Mouse (Mus musculus) lung, postnatal 0 days (tissue): Measurements from ENCODE around the gene Med24.

Experiments
- CTCF ChIP-seq: IDR thresholded peaks from 2 replicates; pipeline ENCODE4 v1.5.1; 2016; ENCODE audit warnings: antibody characterized with exemption, mild to moderate bottlenecking
- EP300 ChIP-seq: IDR thresholded peaks from 2 replicates; pipeline ENCODE4 v1.6.1; 2016; ENCODE audit warnings: antibody characterized with exemption, mild to moderate bottlenecking, control low read depth

DNA sequence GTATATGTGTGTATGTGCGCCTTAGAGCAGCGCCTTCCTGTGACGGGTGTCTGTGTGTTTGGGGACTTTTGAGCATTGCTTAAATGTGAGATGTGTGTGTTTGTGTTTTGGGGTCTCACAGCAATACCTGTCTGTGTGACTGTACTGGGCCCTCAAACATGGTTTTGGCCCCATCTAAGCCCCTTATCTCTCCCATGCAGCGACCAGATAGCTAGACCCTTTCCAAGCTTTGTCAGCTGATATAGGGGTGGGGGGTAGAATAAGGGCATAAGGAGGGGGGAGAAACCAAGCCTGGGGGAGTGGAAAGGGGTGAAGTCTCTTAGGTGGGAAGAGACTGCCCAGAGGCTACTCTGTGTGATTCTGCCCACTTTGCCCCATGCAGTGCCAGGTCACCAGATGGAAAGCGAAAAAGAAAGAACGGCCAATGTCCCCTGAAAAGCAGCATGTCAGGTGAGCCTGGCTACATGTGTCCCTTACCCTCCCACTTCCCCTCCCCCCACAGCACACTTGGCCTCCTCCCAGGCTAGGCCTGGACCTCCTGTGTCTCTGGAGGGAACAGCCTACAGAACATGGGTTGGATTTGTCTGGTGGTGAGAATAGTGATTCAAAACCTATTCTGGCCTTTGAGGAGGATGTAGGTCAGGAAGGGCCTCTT is 26.6 kb upstream of the Med24 start:
- no peak for TF ChIP-seq EP300
- TF ChIP-seq CTCF = no peak
